Mouse (Mus musculus) forebrain, postnatal 0 days (tissue): Measurements from ENCODE around the gene Dlgap1. TPM values are rescaled to one million over a fixed set of nuclear protein-coding genes. Genes with fewer than 3 reads are reported as not detected.

ENCODE experiments used
- ATAC-seq: fragments of 200-750 bp; cut with Nextera tagmentation; 2 replicates; pipeline ENCODE4 v1.8.0; 2017; ENCODE audit warnings: mild to moderate bottlenecking, moderate library complexity
- DNase-seq: peaks from one replicate; pipeline ENCODE4 v3.0.0-alpha.2; 2015
- H3K27ac ChIP-seq: fragments of 300-500 bp; sonication (generic); 2 replicates; pipeline ENCODE4 v1.5.1; 2014; ENCODE audit warnings: low read depth, mild to moderate bottlenecking, antibody characterized with exemption, low read length, moderate library complexity, mixed read lengths
- H3K27me3 ChIP-seq: fragments of 300-500 bp; sonication (generic); 2 replicates; pipeline ENCODE4 v1.6.1; 2014; ENCODE audit warnings: mild to moderate bottlenecking, low read length, mixed read lengths; ENCODE audit not compliant: insufficient read depth
- H3K36me3 ChIP-seq: fragments of 300-500 bp; sonication (generic); 2 replicates; pipeline ENCODE4 v1.6.1; 2014; ENCODE audit warnings: mild to moderate bottlenecking, moderate library complexity; ENCODE audit not compliant: insufficient read depth
- H3K4me1 ChIP-seq: fragments of 300-500 bp; sonication (generic); 2 replicates; pipeline ENCODE4 v1.6.1; 2014; ENCODE audit warnings: antibody characterized with exemption; ENCODE audit not compliant: insufficient read depth
- H3K4me2 ChIP-seq: fragments of 300-500 bp; sonication (generic); 2 replicates; pipeline ENCODE4 v1.6.1; 2014; ENCODE audit warnings: low read depth, mild to moderate bottlenecking, moderate library complexity
- H3K4me3 ChIP-seq: fragments of 300-500 bp; sonication (generic); 2 replicates; pipeline ENCODE4 v1.5.1; 2014; ENCODE audit warnings: low read depth, low read length, mixed read lengths
- H3K9ac ChIP-seq: fragments of 300-500 bp; sonication (generic); 2 replicates; pipeline ENCODE4 v1.6.1; 2014; ENCODE audit warnings: mild to moderate bottlenecking
- H3K9me3 ChIP-seq: fragments of 300-500 bp; sonication (generic); 2 replicates; pipeline ENCODE4 v1.6.1; 2016; ENCODE audit warnings: low read length
- CTCF ChIP-seq: sonication (generic); IDR thresholded peaks from 2 replicates; pipeline ENCODE4 v1.5.1; 2016; ENCODE audit warnings: antibody characterized with exemption, control low read depth, low read depth
- WGBS: fragments of 180-500 bp; shearing (Covaris S2); extraction: QIAGEN DNeasy Blood & Tissue Kit; methylation state at CpG from one replicate; pipeline ENCODE4 v1.1.7; 2014; 5-methylcytosine and 5-hydroxymethylcytosine counted together
- polyA plus RNA-seq: library from polyadenylated mRNA; unstranded; fragments of >200 nt; fragmentation: Nextera tagmentation; extraction: Ambion mirVana; gene quantifications from 2 replicates; pipeline ENCODE4 v1.2.1, GENCODE M21; 2015
- total RNA-seq: library from RNA; depleted of rRNA; stranded (reverse); fragments of >200 nt; gene quantifications from 2 replicates; pipeline ENCODE4 v1.2.3, GENCODE M21; 2014

Dlgap1 gene
- total and polyA plus RNA-seq, 2 experiments from 2014 or later = 44.8 to 105 TPM

DNA sequence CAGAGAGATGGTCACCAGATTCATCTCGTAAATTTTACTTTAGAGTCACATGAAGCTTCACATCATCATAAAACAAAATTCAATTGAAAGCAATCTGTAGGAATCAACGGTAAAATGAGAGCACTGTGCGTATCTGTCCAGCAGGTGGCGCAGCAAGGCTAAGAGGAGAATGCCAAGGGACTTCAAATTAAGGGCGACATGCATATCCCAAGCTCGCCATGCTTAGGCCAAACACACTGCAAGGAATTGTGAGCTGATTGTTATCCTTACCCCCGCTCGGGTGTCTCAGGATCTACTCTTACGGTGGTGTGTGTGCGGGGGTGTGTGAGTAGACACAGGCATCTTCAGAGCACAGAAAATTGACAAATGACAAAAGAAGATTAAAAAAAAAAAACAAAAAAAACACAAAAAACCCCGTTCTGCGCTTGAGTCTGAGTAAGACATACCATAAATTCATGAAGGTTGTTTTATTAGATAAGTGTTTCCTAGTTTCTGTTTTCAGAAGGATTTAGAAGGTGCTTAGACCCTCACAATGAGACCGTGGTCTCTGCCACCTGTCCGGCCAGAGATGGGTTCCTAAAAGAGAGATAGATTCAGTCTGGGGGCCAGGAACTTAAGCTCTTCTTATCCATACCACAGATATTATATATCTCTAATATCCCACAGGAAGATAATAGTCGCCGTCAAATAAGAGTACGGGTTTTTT lies 461.0 kb downstream of the Dlgap1 start:
- DNase-seq (peak; percentile 92), ATAC-seq (peak; percentile 73)
- 0 out of 2 replicates have a peak, but pooled peaks cover 11% of the 10 kb centered on the region for H3K4me1 ChIP-seq
- H3K4me2 ChIP-seq = peak overlapping the region; percentile 41
- no peak overlapping the region for H3K4me3 ChIP-seq
- H3K9me3 ChIP-seq = no peaks in the 10 kb centered on the region
- peak; percentile 98 for TF ChIP-seq CTCF
- 15% methylated on average over 17 of the region's 17 CpGs for WGBS
- H3K36me3 ChIP-seq = no peaks in the 10 kb centered on the region
- H3K27me3 ChIP-seq = no peaks in the 10 kb centered on the region
- H3K27ac ChIP-seq = no peak overlapping the region
- no peak overlapping the region for H3K9ac ChIP-seq

DNA sequence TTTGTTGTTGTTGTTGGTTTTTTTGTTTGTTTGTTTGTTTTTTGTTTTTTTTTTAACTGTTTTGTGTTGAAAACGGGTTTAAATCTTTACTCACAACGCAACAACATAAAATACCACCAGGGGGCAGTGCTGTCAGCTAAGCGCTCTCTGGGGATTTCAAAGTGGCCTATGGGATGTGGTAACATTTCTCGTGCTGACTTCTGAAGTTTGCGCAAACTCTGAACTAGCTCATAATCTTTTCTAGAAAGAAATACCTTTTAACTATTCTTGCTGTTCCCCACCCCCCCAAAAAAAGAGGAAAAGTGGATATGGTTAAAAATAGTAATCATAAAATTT lies 461.5 kb downstream of the Dlgap1 start:
- H3K4me1 ChIP-seq = 0 out of 2 replicates have a peak, but pooled peaks cover 11% of the 10 kb centered on the region
- 14% methylated on average over 5 of the region's 5 CpGs for WGBS
- H3K4me3 ChIP-seq = no peak overlapping the region
- H3K27ac ChIP-seq = no peak overlapping the region
- DNase-seq (peak; percentile 90), ATAC-seq (peak; percentile 61; the same call in 1 of the 2 replicates)
- no peak overlapping the region for H3K9ac ChIP-seq
- no peaks in the 10 kb centered on the region for H3K27me3 ChIP-seq
- no peaks in the 10 kb centered on the region for H3K9me3 ChIP-seq
- peak; percentile 79 for TF ChIP-seq CTCF
- H3K36me3 ChIP-seq = no peaks in the 10 kb centered on the region
- peak overlapping the region; percentile 41; the same call in 1 of the 2 replicates for H3K4me2 ChIP-seq

DNA sequence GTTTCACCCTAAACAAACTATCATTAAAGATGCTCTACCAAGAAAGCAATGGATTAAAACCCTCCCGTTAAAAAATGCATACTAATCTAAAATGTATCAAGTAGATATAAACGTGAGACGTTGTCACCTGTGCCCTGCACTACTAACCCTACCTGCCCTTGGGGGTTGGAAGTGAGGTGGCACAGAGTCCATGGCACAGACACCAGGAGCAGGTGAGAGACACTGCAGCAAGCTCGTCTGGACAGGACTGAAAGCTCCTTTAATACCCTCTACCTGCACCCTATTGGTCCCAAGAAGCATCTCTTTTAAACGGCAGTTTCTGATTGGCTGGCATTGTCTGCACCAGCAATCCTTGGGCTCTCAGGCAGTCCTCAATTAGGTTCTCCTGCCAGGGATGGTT lies 464.0 kb downstream of the Dlgap1 start:
- DNase-seq = no peak
- no peak for TF ChIP-seq CTCF
- Histone ChIP-seq H3K27me3 (no peaks in the 10 kb centered on the region), H3K9me3 (no peaks in the 10 kb centered on the region), H3K9ac (no peak overlapping the region), H3K4me2 (no peak overlapping the region), H3K27ac (no peak overlapping the region), H3K4me1 (0 out of 2 replicates have a peak, but pooled peaks cover 10% of the 10 kb centered on the region), H3K4me3 (no peak overlapping the region), H3K36me3 (no peaks in the 10 kb centered on the region)
- ATAC-seq = no peak
- WGBS = 74% methylated on average over 5 of the region's 5 CpGs

DNA sequence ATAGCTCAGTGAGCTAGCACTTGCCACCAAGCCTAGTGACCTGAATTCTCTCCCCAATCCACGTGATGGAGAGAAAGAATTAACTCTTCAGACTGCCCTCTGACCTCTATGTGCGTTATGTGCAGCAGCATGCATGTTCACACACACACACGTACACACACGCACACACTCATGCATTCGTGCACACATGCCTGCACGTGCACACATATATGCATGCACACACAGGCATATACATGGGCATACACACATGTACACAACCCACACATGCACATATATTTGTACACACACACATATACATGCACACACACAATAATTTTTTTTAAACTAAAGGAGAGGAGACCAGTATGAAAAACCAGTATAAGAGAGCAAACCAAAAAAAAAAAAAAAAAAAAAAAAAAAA lies 465.7 kb downstream of the Dlgap1 start:
- no peak for DNase-seq
- ATAC-seq = no peak
- 92% methylated on average over 6 of the region's 6 CpGs for WGBS
- Histone ChIP-seq H3K9ac (no peak overlapping the region), H3K27me3 (no peaks in the 10 kb centered on the region), H3K4me2 (no peak overlapping the region), H3K27ac (no peak overlapping the region), H3K4me3 (no peak overlapping the region), H3K9me3 (no peaks in the 10 kb centered on the region), H3K36me3 (no peaks in the 10 kb centered on the region), H3K4me1 (0 out of 2 replicates have a peak, but pooled peaks cover 6% of the 10 kb centered on the region)
- no peak for TF ChIP-seq CTCF

DNA sequence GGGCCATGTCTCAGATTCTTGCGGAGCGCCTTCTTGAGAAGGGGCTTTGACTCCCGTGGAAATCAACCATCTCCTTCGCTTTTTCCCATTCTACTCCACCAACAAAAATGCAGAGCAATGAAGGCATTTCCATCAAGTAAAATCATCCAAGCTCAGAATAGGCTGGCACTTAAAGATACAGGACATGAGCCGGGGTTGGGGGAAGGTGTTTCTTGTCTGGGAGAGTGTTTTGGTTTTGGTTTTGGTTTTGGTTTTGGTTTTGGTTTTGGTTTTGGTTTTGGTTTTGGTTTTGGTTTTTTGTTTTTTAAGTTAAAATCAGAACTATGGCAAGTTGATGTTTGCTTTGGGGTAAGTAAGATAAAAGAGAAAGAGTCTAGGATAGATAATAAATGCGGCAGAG lies 466.7 kb downstream of the Dlgap1 start:
- H3K4me1 ChIP-seq = no peaks in the 10 kb centered on the region
- H3K27me3 ChIP-seq = no peaks in the 10 kb centered on the region
- no peak for TF ChIP-seq CTCF
- DNase-seq = no peak
- no peak overlapping the region for H3K4me2 ChIP-seq
- no peak overlapping the region for H3K4me3 ChIP-seq
- 93% methylated on average over 6 of the region's 6 CpGs for WGBS
- ATAC-seq = no peak
- H3K9me3 ChIP-seq = no peaks in the 10 kb centered on the region
- no peaks in the 10 kb centered on the region for H3K36me3 ChIP-seq
- H3K27ac ChIP-seq = no peak overlapping the region
- H3K9ac ChIP-seq = no peak overlapping the region

DNA sequence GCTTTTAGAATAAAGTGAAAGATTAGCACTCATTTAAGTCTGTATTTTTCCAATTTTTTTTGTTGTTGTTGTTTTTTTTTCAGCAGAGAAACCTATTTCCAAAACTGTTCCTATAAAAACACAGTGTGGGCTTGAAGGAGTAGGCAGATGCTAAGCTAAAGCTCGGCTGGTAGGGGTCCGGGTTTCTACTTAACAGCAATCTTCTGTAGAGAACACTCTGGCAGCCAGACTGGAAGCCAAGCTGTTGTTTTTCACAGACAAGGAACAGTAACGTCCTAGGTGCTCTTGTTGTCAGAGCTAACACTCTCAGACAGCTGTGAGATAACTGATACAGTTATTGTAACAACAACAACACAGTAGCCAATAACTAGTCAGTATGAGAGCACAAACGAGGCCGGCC lies 468.4 kb downstream of the Dlgap1 start:
- TF ChIP-seq CTCF = no peak
- no peaks in the 10 kb centered on the region for H3K36me3 ChIP-seq
- no peak overlapping the region for H3K9ac ChIP-seq
- H3K27ac ChIP-seq = no peak overlapping the region
- no peak overlapping the region for H3K4me2 ChIP-seq
- H3K27me3 ChIP-seq = no peaks in the 10 kb centered on the region
- WGBS = 57% methylated on average over 5 of the region's 5 CpGs
- no peaks in the 10 kb centered on the region for H3K4me1 ChIP-seq
- no peak overlapping the region for H3K4me3 ChIP-seq
- no peaks in the 10 kb centered on the region for H3K9me3 ChIP-seq
- peak; percentile 62 for ATAC-seq
- peak; percentile 41 for DNase-seq

DNA sequence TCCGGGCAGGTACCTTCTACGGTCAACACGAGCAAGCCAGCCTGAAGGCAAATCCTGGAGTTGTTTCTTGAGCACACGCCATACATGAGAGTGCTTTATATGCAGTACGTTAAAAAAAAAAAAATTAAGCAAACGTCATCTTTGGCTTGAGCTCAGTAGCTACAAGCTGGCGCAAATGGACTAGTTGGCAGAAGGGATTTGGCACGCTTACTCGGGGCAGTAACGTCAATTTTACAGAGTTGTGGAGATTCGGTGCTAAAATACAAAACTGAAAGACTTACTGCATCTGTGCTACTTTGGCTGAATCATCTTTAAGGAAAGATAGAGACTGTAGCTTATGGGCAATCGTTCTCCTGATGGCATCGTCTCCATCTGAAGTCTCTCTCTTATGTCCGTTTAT lies 474.1 kb downstream of the Dlgap1 start:
- Histone ChIP-seq H3K4me3 (no peak overlapping the region), H3K9ac (no peak overlapping the region), H3K27ac (no peak overlapping the region), H3K9me3 (no peaks in the 10 kb centered on the region), H3K4me1 (no peaks in the 10 kb centered on the region), H3K4me2 (no peak overlapping the region), H3K36me3 (no peaks in the 10 kb centered on the region), H3K27me3 (no peaks in the 10 kb centered on the region)
- DNase-seq (peak; percentile 88), ATAC-seq (peak; percentile 83)
- 51% methylated on average over 14 of the region's 14 CpGs for WGBS
- TF ChIP-seq CTCF = no peak
